Mouse (Mus musculus): Measurements from ENCODE around the gene Ldah. TPM values are rescaled to one million over a fixed set of nuclear protein-coding genes. Genes with fewer than 3 reads are reported as not detected.

Gene Ldah
- polyA plus RNA-seq, 1 experiment from 2014 or later = 56.5 TPM

DNA sequence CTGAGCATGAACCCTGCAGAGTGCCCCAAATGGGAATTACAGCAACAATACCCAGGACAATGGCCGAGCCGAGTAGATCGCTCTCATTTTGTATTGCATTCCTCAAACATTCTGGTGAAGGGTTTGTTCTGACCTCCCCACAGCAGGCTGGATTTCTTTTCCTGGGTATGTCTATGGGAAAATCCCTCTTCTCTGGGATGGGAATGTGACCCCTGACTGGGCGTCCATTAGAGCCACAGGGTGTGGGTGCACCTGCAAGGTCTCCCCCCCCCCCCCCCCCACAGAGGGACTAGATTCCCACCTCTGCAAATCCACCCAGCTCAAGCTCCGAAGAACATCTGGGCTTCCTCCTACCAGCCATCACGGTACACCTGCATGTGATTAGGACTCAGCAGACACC is 81.2 kb downstream of the Ldah start:
- H3K36me3 ChIP-seq = no peaks in the 10 kb centered on the region; the same call in 1 of the 2 replicates
- no peak for ATAC-seq (ENCODE audit: insufficient read depth, low FRiP score, low read depth)
- H3K4me3 ChIP-seq (replicated peaks) = no peak overlapping the region
- no peak overlapping the region for H3K27ac ChIP-seq
- no peaks in the 10 kb centered on the region for H3K4me1 ChIP-seq
- 90% methylated on average over 6 of the region's 6 CpGs for WGBS
- H3K27me3 ChIP-seq (replicated peaks) = no peaks in the 10 kb centered on the region
- no peak overlapping the region for H3K4me2 ChIP-seq
- H3K9ac ChIP-seq = no peak overlapping the region
- H3K9me3 ChIP-seq = no peaks in the 10 kb centered on the region

DNA sequence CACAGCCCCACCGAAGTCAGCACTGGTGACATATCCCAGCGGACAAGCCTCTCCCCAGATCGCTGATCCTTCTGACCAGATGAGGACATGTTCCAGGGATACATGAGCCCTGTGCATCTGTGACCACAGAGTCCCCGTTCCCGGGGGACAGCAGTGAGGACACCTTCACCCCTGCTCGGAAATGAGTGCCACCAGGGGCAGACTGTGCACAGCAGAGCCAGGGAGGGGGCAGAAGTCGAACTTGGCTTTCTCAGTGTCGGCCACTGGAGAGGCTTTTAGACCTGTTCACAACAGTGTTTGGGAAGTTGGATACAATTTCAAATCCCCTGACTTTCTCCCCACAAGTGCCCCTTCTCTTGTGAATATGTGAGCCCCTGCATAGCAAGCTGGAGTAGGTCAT is 81.6 kb downstream of the Ldah start:
- H3K4me3 ChIP-seq (replicated peaks) = no peak overlapping the region
- H3K9me3 ChIP-seq = no peaks in the 10 kb centered on the region
- no peaks in the 10 kb centered on the region; the same call in 1 of the 2 replicates for H3K36me3 ChIP-seq
- no peak for ATAC-seq (ENCODE audit: insufficient read depth, low FRiP score, low read depth)
- no peak overlapping the region for H3K4me2 ChIP-seq
- 0 out of 2 replicates have a peak, but pooled peaks cover under 1% of the 10 kb centered on the region for H3K27me3 ChIP-seq (replicated peaks)
- no peak overlapping the region for H3K27ac ChIP-seq
- no peak overlapping the region for H3K9ac ChIP-seq
- 89% methylated on average over 8 of the region's 8 CpGs for WGBS
- no peaks in the 10 kb centered on the region for H3K4me1 ChIP-seq

DNA sequence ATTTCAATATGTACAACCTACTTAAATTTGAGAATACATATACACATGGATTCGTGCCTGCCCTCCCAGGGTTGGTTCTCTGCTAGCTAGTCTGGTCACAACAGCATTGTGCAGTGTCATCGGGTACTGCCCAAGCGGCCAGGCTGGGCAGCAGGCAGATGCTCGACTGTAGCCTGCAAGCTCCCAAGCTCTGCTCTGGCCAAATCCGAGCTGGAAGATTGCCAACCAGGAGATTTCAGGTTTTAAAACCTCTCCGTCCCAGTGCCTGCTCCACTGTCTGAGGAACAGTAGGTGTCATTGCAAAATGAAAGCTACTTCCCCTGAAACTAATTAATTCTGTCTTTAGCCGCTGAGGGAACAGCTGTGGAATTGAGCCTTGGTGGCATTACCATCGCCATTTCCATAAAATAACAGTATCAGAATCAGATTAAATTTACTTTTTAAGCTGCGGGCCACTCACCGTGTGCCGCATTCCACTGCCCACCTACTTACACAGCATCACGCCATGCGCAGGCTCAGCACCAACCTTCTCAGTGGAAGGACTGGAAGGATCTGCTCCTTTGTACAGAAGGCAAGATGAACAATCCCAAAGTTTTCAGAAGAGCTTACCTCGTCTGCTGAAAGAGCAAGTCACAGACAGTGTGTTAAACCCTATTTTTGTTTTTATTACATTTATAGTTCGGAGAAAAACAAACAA is 83.4 kb downstream of the Ldah start:
- ATAC-seq (ENCODE audit: insufficient read depth, low FRiP score, low read depth) = no peak
- no peak overlapping the region for H3K9ac ChIP-seq
- H3K9me3 ChIP-seq = no peaks in the 10 kb centered on the region
- no peak overlapping the region for H3K27ac ChIP-seq
- H3K4me1 ChIP-seq = no peaks in the 10 kb centered on the region
- H3K27me3 ChIP-seq (replicated peaks) = peaks cover 15% of the 10 kb centered on the region
- H3K4me3 ChIP-seq (replicated peaks) = no peak overlapping the region
- no peaks in the 10 kb centered on the region; the same call in 1 of the 2 replicates for H3K36me3 ChIP-seq
- WGBS = 70% methylated on average over 15 of the region's 15 CpGs
- no peak overlapping the region for H3K4me2 ChIP-seq

DNA sequence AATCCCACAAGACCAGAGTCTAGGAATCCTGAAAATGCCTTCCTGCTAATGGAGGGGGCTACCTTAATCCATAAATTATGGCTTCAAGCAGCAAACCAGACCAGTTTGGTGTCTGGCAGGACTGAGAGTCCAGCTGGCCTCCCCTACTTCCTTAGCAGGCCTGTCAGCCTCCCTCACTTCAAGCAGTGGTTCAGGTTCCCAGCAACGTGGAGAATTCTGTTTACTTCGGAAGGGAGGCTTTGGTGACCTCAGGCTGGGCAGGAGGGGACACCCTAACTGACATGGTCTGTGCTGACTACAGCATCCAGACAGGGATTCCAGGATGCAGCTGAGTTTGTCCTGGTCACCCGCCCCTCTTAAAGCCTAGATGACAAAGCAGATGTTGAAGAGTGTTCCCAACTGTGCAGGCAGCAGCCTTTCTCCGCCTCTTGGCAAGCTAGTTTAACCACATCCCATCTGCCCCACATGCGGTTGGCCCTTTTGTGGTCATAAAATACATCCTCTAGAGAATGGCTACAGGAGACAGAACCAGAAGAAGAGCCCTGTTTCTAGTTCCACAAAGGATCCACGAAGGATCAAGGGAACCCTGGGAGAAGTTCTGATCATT is 87.5 kb downstream of the Ldah start:
- H3K4me3 ChIP-seq (replicated peaks) = no peak overlapping the region
- H3K9ac ChIP-seq = no peak overlapping the region
- no peak for ATAC-seq (ENCODE audit: insufficient read depth, low FRiP score, low read depth)
- H3K27me3 ChIP-seq (replicated peaks) = peaks cover 54% of the 10 kb centered on the region
- no peak overlapping the region for H3K27ac ChIP-seq
- 37% methylated on average over 6 of the region's 6 CpGs for WGBS
- no peak overlapping the region for H3K4me2 ChIP-seq
- H3K36me3 ChIP-seq = no peaks in the 10 kb centered on the region
- H3K9me3 ChIP-seq = no peaks in the 10 kb centered on the region
- H3K4me1 ChIP-seq = peaks cover 12% of the 10 kb centered on the region

DNA sequence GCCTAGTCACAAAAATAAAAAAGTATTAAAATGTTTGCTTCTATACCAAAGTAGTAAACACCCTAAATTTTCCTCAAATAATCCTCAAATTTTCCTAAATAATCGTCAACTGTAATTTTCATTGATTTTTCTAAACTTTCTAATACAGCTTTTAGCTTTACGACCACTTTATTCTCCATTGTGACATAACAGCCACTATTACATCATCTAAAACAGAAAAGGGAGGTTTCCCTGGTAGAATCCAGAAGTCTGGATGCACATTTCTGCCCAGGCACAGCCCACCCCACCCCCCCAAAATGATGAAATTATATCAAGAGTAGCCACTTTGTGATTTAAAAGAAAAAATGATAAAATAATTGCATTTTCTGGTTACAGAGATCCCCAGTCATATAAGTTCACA is 88.2 kb downstream of the Ldah start:
- H3K9me3 ChIP-seq = no peaks in the 10 kb centered on the region
- H3K4me2 ChIP-seq = no peak overlapping the region
- H3K4me3 ChIP-seq (replicated peaks) = no peak overlapping the region
- H3K36me3 ChIP-seq = no peaks in the 10 kb centered on the region
- H3K4me1 ChIP-seq = peaks cover 13% of the 10 kb centered on the region
- 76% methylated on average over 2 of the region's 2 CpGs for WGBS
- no peak overlapping the region for H3K27ac ChIP-seq
- no peak for ATAC-seq (ENCODE audit: insufficient read depth, low FRiP score, low read depth)
- H3K9ac ChIP-seq = no peak overlapping the region
- peaks cover 62% of the 10 kb centered on the region for H3K27me3 ChIP-seq (replicated peaks)

- H3K4me3 ChIP-seq (replicated peaks) = peak overlapping the region; percentile 41
Measured at GRCm38 (mm10) chr12:8297586-8298214, 89.8 kb downstream of the Ldah start.

DNA sequence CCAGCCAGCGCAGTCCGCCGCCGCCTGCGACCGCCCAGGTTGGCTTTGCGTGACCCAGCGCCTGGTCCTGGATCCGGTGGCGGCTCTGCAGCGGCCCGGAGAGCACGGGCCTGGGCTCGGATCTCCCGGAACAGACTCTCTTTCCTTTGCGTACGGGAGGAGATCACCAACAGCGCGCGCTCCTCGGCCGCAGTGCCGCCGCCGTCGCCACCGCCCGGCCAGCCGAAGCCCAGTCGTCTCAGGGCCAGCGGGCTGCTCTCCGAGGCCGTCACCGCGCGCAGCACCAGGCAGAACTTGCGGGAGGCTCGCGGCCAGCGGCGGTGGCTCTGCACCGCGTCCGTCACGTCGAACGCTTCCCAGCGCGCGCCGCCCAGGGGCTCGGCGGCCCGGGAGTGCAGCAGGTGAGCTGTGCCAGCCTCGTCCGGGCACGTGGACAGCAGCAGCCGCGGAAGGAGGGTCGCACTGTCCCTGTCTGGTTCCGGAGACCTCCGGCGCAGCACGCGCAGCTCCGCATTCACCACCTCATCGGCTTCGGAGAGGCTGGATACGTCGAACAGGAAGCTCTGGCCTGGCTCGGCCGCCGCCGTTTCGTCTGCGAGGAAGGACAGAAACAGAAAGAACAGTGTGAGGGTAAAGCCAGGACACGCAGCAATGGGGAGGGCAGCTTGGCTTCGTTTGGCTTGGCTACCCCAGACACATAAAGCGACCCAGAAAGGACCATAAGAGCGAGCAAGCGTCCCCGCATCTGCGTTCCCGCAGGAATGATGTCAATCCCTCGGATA is 90.6 kb downstream of the Ldah start:
- Histone ChIP-seq H3K4me3 (replicated peaks) (peak overlapping the region; percentile 41), H3K9ac (no peak overlapping the region), H3K4me1 (peaks cover 26% of the 10 kb centered on the region), H3K27ac (no peak overlapping the region), H3K36me3 (no peaks in the 10 kb centered on the region), H3K9me3 (no peaks in the 10 kb centered on the region), H3K27me3 (replicated peaks) (peaks cover 86% of the 10 kb centered on the region), H3K4me2 (peak overlapping the region; percentile 68)
- no peak for ATAC-seq (ENCODE audit: insufficient read depth, low FRiP score, low read depth)
- WGBS = 3% methylated on average over 82 of the region's 85 CpGs

More at GRCm38 (mm10) chr12:8297586-8298214, 89.8 kb downstream of the Ldah start:
- Histone ChIP-seq H3K4me1 (peaks cover 26% of the 10 kb centered on the region), H3K4me2 (peak overlapping the region; percentile 68), H3K27ac (no peak overlapping the region), H3K36me3 (no peaks in the 10 kb centered on the region), H3K27me3 (replicated peaks) (peaks cover 77% of the 10 kb centered on the region), H3K9ac (no peak overlapping the region), H3K9me3 (no peaks in the 10 kb centered on the region)
- ATAC-seq (ENCODE audit: insufficient read depth, low FRiP score, low read depth) = no peak
- 7% methylated on average over 34 of the region's 34 CpGs for WGBS

DNA sequence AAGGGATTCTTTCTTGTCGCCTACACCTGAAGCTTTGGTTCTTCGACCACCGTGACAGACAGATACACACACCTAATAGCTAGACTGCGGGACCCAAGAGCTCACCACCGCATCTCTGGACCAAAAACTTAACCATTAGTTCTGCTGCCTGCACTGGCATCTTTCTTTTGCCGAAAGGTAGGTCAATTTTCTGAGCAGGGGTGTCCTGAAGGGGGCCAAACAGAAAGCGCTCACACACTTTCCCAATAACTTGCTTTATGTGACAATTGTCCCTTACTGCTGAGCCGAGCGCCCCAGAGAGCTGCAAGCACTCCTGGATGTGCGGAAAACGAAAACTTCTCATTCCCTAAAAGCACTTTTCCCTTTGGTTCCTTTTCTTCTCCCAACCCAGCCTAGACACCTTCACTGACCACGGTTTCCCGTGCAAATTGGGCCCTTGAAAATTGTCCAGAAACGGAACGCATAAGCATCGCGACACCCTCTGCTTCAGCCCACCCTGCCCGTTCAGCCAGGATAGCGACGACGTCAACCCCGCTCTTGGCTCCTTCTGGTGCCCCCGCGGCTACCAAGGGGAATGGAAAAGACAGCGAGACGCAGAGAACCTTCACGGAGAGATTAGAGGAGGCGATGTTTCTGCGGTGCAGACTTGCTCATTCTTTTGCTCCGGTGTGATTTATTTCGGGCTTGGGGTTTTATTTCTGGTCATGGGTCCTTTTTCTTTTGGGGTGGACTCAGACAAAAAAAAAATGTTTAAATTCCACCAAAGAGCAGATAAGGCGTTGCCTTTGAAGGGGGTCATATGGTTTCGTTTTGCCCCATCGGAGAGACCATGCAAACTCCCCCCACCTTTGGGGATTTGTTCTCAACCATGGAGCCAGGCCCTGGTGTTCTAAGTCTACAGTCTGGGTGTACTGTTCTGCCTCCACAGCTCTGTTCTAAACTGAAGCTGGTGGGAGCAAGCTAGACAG is 91.5 kb downstream of the Ldah start:
- H3K4me3 ChIP-seq (replicated peaks) = no peak overlapping the region
- no peak overlapping the region for H3K27ac ChIP-seq
- peaks cover 94% of the 10 kb centered on the region for H3K27me3 ChIP-seq (replicated peaks)
- WGBS = 13% methylated on average over 34 of the region's 34 CpGs
- H3K4me2 ChIP-seq = no peak overlapping the region
- peaks cover 26% of the 10 kb centered on the region for H3K4me1 ChIP-seq
- no peak for ATAC-seq (ENCODE audit: insufficient read depth, low FRiP score, low read depth)
- no peaks in the 10 kb centered on the region for H3K36me3 ChIP-seq
- H3K9me3 ChIP-seq = no peaks in the 10 kb centered on the region
- H3K9ac ChIP-seq = no peak overlapping the region

- H3K4me3 ChIP-seq (replicated peaks) = no peak overlapping the region
- peaks cover 26% of the 10 kb centered on the region for H3K4me1 ChIP-seq
- no peaks in the 10 kb centered on the region for H3K9me3 ChIP-seq
- peaks cover 92% of the 10 kb centered on the region for H3K27me3 ChIP-seq (replicated peaks)
- ATAC-seq (ENCODE audit: insufficient read depth, low FRiP score, low read depth) = no peak
- H3K4me2 ChIP-seq = no peak overlapping the region
- H3K27ac ChIP-seq = no peak overlapping the region
- no peaks in the 10 kb centered on the region for H3K36me3 ChIP-seq
- WGBS = 38% methylated on average over 10 of the region's 10 CpGs
- H3K9ac ChIP-seq = no peak overlapping the region
Measured at GRCm38 (mm10) chr12:8300111-8300480, 92.2 kb downstream of the Ldah start.

DNA sequence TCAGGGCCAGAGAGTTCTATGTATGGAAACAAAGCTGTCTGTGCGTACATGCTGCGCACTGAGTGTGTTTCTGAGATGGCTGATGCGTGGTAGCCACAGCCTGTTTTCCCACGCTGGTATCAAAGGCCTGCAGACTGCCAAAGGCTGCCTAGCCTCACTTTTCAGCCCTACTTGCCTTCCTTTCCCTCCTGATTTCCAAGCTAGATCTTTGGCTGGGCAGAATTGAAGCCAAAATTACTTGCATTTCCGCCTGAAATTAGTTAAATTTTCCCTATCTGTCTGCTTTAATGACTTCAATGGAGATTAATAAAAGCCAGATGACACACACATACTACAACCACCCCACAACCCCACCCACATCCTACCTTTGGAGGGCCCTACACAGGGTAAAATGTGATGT is 92.6 kb downstream of the Ldah start:
- Histone ChIP-seq H3K9me3 (no peaks in the 10 kb centered on the region), H3K27me3 (replicated peaks) (peaks cover 92% of the 10 kb centered on the region), H3K9ac (no peak overlapping the region), H3K4me1 (peaks cover 26% of the 10 kb centered on the region), H3K4me3 (replicated peaks) (no peak overlapping the region), H3K27ac (no peak overlapping the region), H3K4me2 (no peak overlapping the region), H3K36me3 (no peaks in the 10 kb centered on the region)
- ATAC-seq (ENCODE audit: insufficient read depth, low FRiP score, low read depth) = no peak
- WGBS = 52% methylated on average over 5 of the region's 5 CpGs

Measured in stomach, embryonic 15.5 days (tissue).